Mouse (Mus musculus) megakaryocyte, embryonic 14.5 days (primary cell): ENCODE data around the gene Oog1. TPM values are rescaled to one million over a fixed set of nuclear protein-coding genes. Genes with fewer than 3 reads are reported as not detected.
"Not testable (repeated sequence)": the region's sequence is repeated elsewhere in the genome, so short reads cannot be mapped to it uniquely, and the experiment has no call there.

Source experiments
- H3K27me3 ChIP-seq: replicated peaks from 2 replicates; pipeline ENCODE3; 2012; ENCODE audit warnings: inconsistent platforms
- H3K36me3 ChIP-seq: replicated peaks from 2 replicates; pipeline ENCODE3; 2012; ENCODE audit warnings: low read length, inconsistent platforms, mixed read lengths
- H3K4me1 ChIP-seq: 2 replicates; pipeline ENCODE4 v1.6.1; 2012; ENCODE audit warnings: inconsistent platforms
- H3K4me3 ChIP-seq: replicated peaks from 2 replicates; pipeline ENCODE3; 2012; ENCODE audit warnings: moderate library complexity, mild to moderate bottlenecking, inconsistent platforms
- H3K9me3 ChIP-seq: 2 replicates; pipeline ENCODE4 v1.6.1; 2012; ENCODE audit warnings: inconsistent platforms
- polyA plus RNA-seq: library from polyadenylated mRNA; stranded (reverse); fragments of >175 nt; gene quantifications from 2 replicates; pipeline ENCODE4 v1.2.3, GENCODE M21; 2012; ENCODE audit warnings: low replicate concordance; ENCODE audit not compliant: insufficient read depth

Gene Oog1
- polyA plus RNA-seq, result not detected in 2 replicates

DNA sequence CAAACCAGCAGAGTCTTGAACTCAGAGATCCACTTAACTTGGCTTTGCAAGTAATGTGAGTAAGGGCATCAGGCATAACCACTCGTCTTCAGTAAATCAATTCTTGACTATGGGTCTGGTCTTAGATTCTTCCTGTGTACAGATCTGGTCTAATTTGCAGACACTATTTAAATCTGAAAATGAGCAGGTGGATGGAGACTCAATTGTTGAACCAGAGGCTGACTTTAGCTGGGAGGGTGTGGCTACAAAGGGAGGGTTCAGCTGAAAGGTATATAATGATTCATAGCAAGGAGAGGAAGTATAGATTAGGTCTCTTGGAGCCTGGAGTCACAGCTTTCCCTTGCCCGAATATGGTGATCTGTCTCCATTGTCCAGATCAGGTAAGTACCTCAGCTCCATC is at the start of gene Oog1:
Gene Oog1 (plus strand): TSS at position 301 of the 400 bp plus-strand sequence.
- H3K4me3 ChIP-seq, H3K9me3 ChIP-seq, H3K27me3 ChIP-seq, H3K4me1 ChIP-seq, H3K36me3 ChIP-seq: not testable (repeated sequence)

GRCm38 (mm10) chr12:87601388-87601787 is 1.1 kb upstream of the Oog1 start:
- H3K36me3 ChIP-seq, H3K4me3 ChIP-seq, H3K27me3 ChIP-seq, H3K9me3 ChIP-seq, H3K4me1 ChIP-seq: not testable (repeated sequence)

DNA sequence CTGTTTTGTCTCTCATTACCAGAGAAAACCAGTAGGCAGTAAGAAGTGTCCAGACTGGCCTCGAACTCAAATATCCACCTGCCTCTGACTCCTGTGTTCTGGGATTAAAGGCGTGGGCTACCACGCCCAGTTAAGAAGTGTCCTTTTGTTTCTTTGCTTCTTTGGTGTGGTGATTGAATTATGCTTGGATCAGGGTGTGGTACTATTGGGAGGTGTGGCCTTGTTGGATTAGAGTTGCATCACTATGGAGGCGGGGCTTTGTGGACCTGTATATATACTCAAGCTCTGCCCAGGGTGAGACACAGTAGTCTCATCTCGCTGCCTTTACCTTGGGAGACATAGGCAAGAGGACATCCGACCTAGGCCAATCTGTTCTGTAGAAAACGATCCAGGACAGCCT is 16.1 kb downstream of the Oog1 start, which contains the start of gene Gm4027:
Gene Gm4027 (plus strand): TSS at position 301 of the 400 bp plus-strand sequence.
- not testable (repeated sequence) for H3K4me3 ChIP-seq, H3K27me3 ChIP-seq, H3K36me3 ChIP-seq, H3K9me3 ChIP-seq, H3K4me1 ChIP-seq

DNA sequence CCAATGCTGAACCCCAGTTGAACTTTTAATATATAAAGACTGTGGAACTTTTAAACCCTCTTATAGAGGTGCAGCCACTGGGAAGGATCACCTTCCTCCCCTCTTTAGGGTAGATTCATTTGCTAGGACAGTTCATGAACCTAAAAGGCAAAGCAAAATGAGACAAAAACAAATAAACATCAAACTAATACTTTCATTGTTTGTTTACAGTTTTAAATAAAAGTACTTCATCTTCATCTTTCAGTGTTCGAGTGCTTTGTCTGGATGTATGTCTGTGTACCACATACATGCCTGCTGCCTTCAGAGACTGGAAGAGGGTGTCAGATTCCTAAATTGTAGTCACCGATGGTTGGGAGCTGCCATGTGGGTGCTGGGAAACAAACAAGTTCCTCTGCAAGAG is 42.0 kb downstream of the Oog1 start, which contains the start of gene Gm16381:
Gene Gm16381 (minus strand): TSS at position 101 of the 400 bp plus-strand sequence.
- H3K4me1 ChIP-seq, H3K4me3 ChIP-seq, H3K27me3 ChIP-seq, H3K36me3 ChIP-seq, H3K9me3 ChIP-seq: not testable (repeated sequence)

GRCm38 (mm10) chr12:87652916-87653703 is 50.6 kb downstream of the Oog1 start:
- not testable (repeated sequence) for H3K4me3 ChIP-seq, H3K36me3 ChIP-seq

More at GRCm38 (mm10) chr12:87652916-87653703, 50.6 kb downstream of the Oog1 start:
- H3K9me3 ChIP-seq, H3K27me3 ChIP-seq, H3K4me1 ChIP-seq: not testable (repeated sequence)

Other genes with a start within 250 kb of the Oog1 start
- 5.6 and 44.0 TPM in 2 replicates for gene Sptlc2, start 214.3 kb upstream of the Oog1 start, polyA plus RNA-seq
- 2.9 TPM in 1 of 2 replicates, not detected in the other for gene Slirp, start 158.8 kb upstream of the Oog1 start, polyA plus RNA-seq
- 36.7 and 132 TPM in 2 replicates for gene Alkbh1, start 158.7 kb upstream of the Oog1 start, polyA plus RNA-seq
- 2.3 and 27.5 TPM in 2 replicates for gene Snw1, start 130.4 kb upstream of the Oog1 start, polyA plus RNA-seq
- gene Gm5788, start 108.0 kb upstream of the Oog1 start, polyA plus RNA-seq, result not detected in 2 replicates
- not detected in 2 replicates for gene Gm8300, start 88.4 kb upstream of the Oog1 start, polyA plus RNA-seq
- gene Gm4027, start 16.2 kb downstream of the Oog1 start, polyA plus RNA-seq, result not detected in 2 replicates
- not detected in 2 replicates for gene Gm16381, start 41.9 kb downstream of the Oog1 start, polyA plus RNA-seq
- not detected in 2 replicates for gene Gm21319, start 173.1 kb downstream of the Oog1 start, polyA plus RNA-seq
- gene Gm21936, start 192.8 kb downstream of the Oog1 start, polyA plus RNA-seq, result not detected in 2 replicates
- not detected in 2 replicates for gene BB287469, start 213.9 kb downstream of the Oog1 start, polyA plus RNA-seq
- not detected in 2 replicates for gene Gm2001, start 239.7 kb downstream of the Oog1 start, polyA plus RNA-seq